In genomic region chr19:18902041-18902693, GRCm38 (mm10) we compare ENCODE assay signal across 12 mouse cellular contexts.
A peak's percentile ranks its signal among the peaks of the same experiment; 100 is the strongest.
DNase-seq lines count a peak whose midpoint lies in the region; ATAC-seq and TF ChIP-seq lines count a peak whose summit lies in the region.
"Had no signal": no experiment of that assay in that cellular context is flagged by ENCODE, and none has a peak within 500 bp of the region (broad histone marks: within the 10 kb centered on the region; RNA-seq: fewer than 3 reads in every experiment).

No protein-coding gene starts in this region.

- H3K27ac ChIP-seq in kidney, postnatal 0 days: no peak overlapping the region
- H3K27ac ChIP-seq: liver, embryonic 12.5 days had no signal

- DNase-seq in kidney, adult 9 months: peak; percentile 9
- no peak for DNase-seq in kidney, adult 8-10 months
- DNase-seq in embryo, embryonic 10.5 days (ENCODE audit: low spot score): peak; percentile 33
- DNase-seq in kidney, postnatal 0 days (ENCODE audit: low spot score): peak; percentile 89
- DNase-seq in mesoderm, embryonic 11.5 days (ENCODE audit: low read depth, low spot score): peak; percentile 59
- DNase-seq in heart, adult 11 months: no peak
- DNase-seq in cerebellum, postnatal 36 days: no peak
- DNase-seq: cerebellum, adult 11 months; heart, adult 18-20 months had no signal

- H3K27me3 ChIP-seq in kidney, postnatal 0 days (ENCODE audit: insufficient read depth, low read length): no peaks in the 10 kb centered on the region
- H3K27me3 ChIP-seq: liver, embryonic 12.5 days had no signal

- no peaks in the 10 kb centered on the region for H3K36me3 ChIP-seq in kidney, postnatal 0 days (ENCODE audit: insufficient read depth, low read length)
- H3K36me3 ChIP-seq: liver, embryonic 12.5 days had no signal

- no peak overlapping the region for H3K9ac ChIP-seq in kidney, postnatal 0 days (ENCODE audit: low read depth, low read length)
- H3K9ac ChIP-seq: liver, embryonic 12.5 days had no signal

- 12% methylated on average over 15 of the region's 15 CpGs for WGBS in kidney, postnatal 0 days

- TF ChIP-seq CTCF in kidney, postnatal 0 days (IDR thresholded peaks at IDR 0.05; ENCODE audit: low read depth): no peak

- H3K4me3 ChIP-seq in kidney, postnatal 0 days (replicated peaks; ENCODE audit: low read depth, low read length): no peak overlapping the region; the same call in 1 of the 2 replicates
- H3K4me3 ChIP-seq: liver, embryonic 12.5 days had no signal

- H3K4me1 ChIP-seq in kidney, postnatal 0 days (replicated peaks; ENCODE audit: insufficient read depth, low read length): peaks cover 3% of the 10 kb centered on the region; the same call in 1 of the 2 replicates
- H3K4me1 ChIP-seq: liver, embryonic 12.5 days had no signal

- H3K4me2 ChIP-seq in kidney, postnatal 0 days (ENCODE audit: low read length): peak overlapping the region; percentile 50
- H3K4me2 ChIP-seq: liver, embryonic 12.5 days had no signal

- no peaks in the 10 kb centered on the region for H3K9me3 ChIP-seq in kidney, postnatal 0 days (replicated peaks; ENCODE audit: low read length)
- H3K9me3 ChIP-seq: liver, embryonic 12.5 days had no signal

- ATAC-seq in kidney, postnatal 0 days (replicated peaks; ENCODE audit: low FRiP score, low read depth): peak; percentile 73
- ATAC-seq: inflammation-experienced regulatory T-cells, adult 6 months; liver, embryonic 12.5 days; lung, postnatal 0 days had no signal

Comparison
In these comparisons a context has a peak if more than half of its experiments do, and no peak if none do; other contexts are left out.
1. DNase-seq: peak in kidney, adult 9 months (single experiment), embryo, embryonic 10.5 days (single experiment), kidney, postnatal 0 days (single experiment) and mesoderm, embryonic 11.5 days (single experiment); none in kidney, adult 8-10 months (0 of 2), heart, adult 11 months (single experiment) and cerebellum, postnatal 36 days (0 of 2).